Mouse (Mus musculus) stomach, embryonic 16.5 days (tissue): ENCODE measurements around the gene Il20rb. TPM values are rescaled to one million over a fixed set of nuclear protein-coding genes. Genes with fewer than 3 reads are reported as not detected.

ENCODE experiments used
- ATAC-seq: fragments of 200-750 bp; cut with Nextera tagmentation; 2 replicates; pipeline ENCODE4 v1.8.0; 2017; ENCODE audit warnings: moderate number of reproducible peaks, moderate TSS enrichment; ENCODE audit not compliant: insufficient read depth, low FRiP score
- H3K27ac ChIP-seq: fragments of 300-500 bp; sonication (generic); 2 replicates; pipeline ENCODE4 v1.5.1; 2014; ENCODE audit warnings: low read length
- H3K27me3 ChIP-seq: fragments of 300-500 bp; sonication (generic); 2 replicates; pipeline ENCODE4 v1.6.1; 2014; ENCODE audit warnings: low read length, control low read depth, mixed read lengths; ENCODE audit not compliant: control insufficient read depth, insufficient read depth
- H3K36me3 ChIP-seq: fragments of 300-500 bp; sonication (generic); 2 replicates; pipeline ENCODE4 v1.6.1; 2014; ENCODE audit warnings: low read length; ENCODE audit not compliant: control insufficient read depth, insufficient read depth
- H3K4me1 ChIP-seq: fragments of 300-500 bp; sonication (generic); 2 replicates; pipeline ENCODE4 v1.6.1; 2014; ENCODE audit warnings: low read length, control low read depth, mixed read lengths; ENCODE audit not compliant: control insufficient read depth, insufficient read depth
- H3K4me2 ChIP-seq: fragments of 300-500 bp; sonication (generic); 2 replicates; pipeline ENCODE4 v1.6.1; 2014; ENCODE audit warnings: low read depth, low read length, mixed read lengths
- H3K4me3 ChIP-seq: fragments of 300-500 bp; sonication (generic); replicated peaks from 2 replicates; pipeline ENCODE4 v1.5.1; 2014; ENCODE audit warnings: mild to moderate bottlenecking, low read length
- H3K9ac ChIP-seq: fragments of 300-500 bp; sonication (generic); 2 replicates; pipeline ENCODE4 v1.6.1; 2014; ENCODE audit warnings: low read length
- H3K9me3 ChIP-seq: fragments of 300-500 bp; sonication (generic); replicated peaks from 2 replicates; pipeline ENCODE4 v1.6.1; 2016; ENCODE audit warnings: low read length, control low read depth; ENCODE audit not compliant: control insufficient read depth
- WGBS: fragments of 180-500 bp; shearing (Covaris S2); extraction: QIAGEN DNeasy Blood & Tissue Kit; methylation state at CpG from one replicate; pipeline ENCODE4 v1.1.7; 2014; 5-methylcytosine and 5-hydroxymethylcytosine counted together
- polyA plus RNA-seq: library from polyadenylated mRNA; unstranded; fragments of >200 nt; fragmentation: Nextera tagmentation; extraction: Ambion mirVana; gene quantifications from 2 replicates; pipeline ENCODE4 v1.2.1, GENCODE M21; 2015

Il20rb gene
- polyA plus RNA-seq, 1 experiment from 2014 or later: 1.1 TPM

DNA sequence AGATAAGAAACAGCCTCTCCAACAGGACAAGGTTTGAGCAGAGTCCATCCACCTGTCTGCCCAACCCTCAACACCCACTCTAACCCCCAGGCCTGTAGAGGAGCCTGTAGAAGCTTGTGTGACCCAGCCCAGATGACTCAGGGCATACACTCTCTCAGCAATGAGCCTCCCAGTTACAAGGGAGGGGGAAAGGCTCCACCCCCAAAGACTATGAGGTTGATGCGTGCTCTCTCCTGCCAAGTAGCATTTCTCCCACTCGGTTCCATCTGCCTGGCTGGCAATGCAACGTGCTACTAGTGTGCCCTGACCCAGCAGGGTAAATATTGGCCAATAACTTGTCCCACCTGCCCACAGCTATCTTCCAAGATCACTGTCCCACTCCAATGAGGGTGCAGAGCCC is 19.8 kb downstream of the Il20rb start:
- no peak overlapping the region for H3K4me2 ChIP-seq
- H3K4me3 ChIP-seq: no peak overlapping the region
- no peaks in the 10 kb centered on the region for H3K27me3 ChIP-seq
- peak overlapping the region; percentile 17; the same call in 1 of the 2 replicates for H3K27ac ChIP-seq
- peaks cover 7% of the 10 kb centered on the region; the same call in 1 of the 2 replicates for H3K4me1 ChIP-seq
- no peak overlapping the region for H3K9ac ChIP-seq
- no peaks in the 10 kb centered on the region for H3K36me3 ChIP-seq
- no peaks in the 10 kb centered on the region for H3K9me3 ChIP-seq
- 51% methylated on average over 3 of the region's 3 CpGs for WGBS
- peak; percentile 73 for ATAC-seq

DNA sequence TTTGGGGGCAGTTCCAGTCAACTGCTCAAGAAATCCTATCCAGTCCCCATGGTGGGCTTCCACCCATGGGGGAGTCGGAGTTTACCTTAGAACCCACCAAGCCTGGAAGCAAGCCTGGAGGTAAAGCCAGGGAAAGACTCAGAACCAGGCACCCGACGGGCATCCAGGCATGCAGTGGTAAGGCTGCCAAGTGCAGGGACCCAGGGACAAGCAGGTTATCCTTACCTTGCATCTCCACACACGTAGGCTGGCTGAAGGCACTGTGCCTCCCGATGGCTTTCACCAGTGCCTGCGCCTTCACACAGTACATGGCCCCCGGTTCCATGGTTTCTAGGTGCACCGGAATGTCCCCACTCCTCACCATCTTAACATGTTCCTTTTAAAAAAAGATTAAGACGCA is 20.6 kb downstream of the Il20rb start:
- Histone ChIP-seq H3K4me3 (no peak overlapping the region), H3K4me1 (peaks cover 6% of the 10 kb centered on the region; the same call in 1 of the 2 replicates), H3K27me3 (no peaks in the 10 kb centered on the region), H3K9me3 (no peaks in the 10 kb centered on the region), H3K9ac (no peak overlapping the region), H3K36me3 (no peaks in the 10 kb centered on the region), H3K4me2 (no peak overlapping the region), H3K27ac (no peak overlapping the region)
- WGBS: 90% methylated on average over 9 of the region's 9 CpGs
- no peak for ATAC-seq

DNA sequence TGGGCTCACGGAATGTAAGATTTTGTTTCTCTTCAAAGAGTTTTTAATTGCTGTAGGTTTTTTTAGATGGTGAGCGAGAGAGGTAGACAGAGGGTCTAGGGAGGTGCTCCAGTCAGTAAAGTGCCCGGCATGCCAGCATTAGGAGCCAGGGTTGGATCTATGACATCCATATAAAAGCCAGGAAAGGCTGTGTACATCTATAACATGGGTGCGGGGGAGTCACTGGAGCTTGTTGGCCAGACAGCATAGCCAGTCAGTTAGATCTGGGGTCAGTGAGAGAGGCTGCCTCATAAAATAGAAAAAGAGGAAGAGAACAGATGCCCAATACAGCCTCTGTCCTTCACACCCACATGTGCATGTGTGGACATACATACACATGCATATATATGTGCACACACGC is 21.2 kb downstream of the Il20rb start:
- Histone ChIP-seq H3K27ac (no peak overlapping the region), H3K27me3 (no peaks in the 10 kb centered on the region), H3K4me1 (peaks cover 3% of the 10 kb centered on the region; the same call in 1 of the 2 replicates), H3K4me3 (no peak overlapping the region), H3K9me3 (no peaks in the 10 kb centered on the region), H3K4me2 (no peak overlapping the region), H3K36me3 (no peaks in the 10 kb centered on the region), H3K9ac (no peak overlapping the region)
- no peak for ATAC-seq
- 91% methylated on average over 5 of the region's 5 CpGs for WGBS

GRCm38 (mm10) chr9:100463771-100464170 is 22.8 kb downstream of the Il20rb start:
- 69% methylated on average over 2 of the region's 2 CpGs for WGBS
- no peak overlapping the region for H3K27ac ChIP-seq
- H3K9me3 ChIP-seq: no peaks in the 10 kb centered on the region
- H3K27me3 ChIP-seq: no peaks in the 10 kb centered on the region
- no peak overlapping the region for H3K4me2 ChIP-seq
- no peak for ATAC-seq
- no peak overlapping the region for H3K4me3 ChIP-seq
- H3K9ac ChIP-seq: no peak overlapping the region
- no peaks in the 10 kb centered on the region for H3K36me3 ChIP-seq
- peaks cover 3% of the 10 kb centered on the region; the same call in 1 of the 2 replicates for H3K4me1 ChIP-seq

DNA sequence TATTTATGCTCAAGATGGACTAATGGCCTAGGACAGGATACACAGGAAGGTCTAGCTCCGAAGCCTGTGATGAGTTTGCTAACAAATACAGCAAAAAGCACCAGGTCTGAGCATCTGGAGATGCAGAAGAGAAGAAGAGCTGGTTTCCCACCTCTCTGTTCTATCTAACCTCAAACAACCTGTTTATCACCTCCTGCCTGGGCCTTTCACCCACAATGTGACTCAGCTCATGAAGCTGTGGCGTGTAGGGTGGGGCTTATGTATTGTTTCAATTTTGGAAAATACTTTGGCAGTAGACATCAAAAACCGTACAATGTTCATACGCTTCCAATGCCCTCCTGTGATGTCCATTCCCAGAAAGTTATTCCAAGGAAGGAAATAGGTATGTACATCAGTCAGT is 24.5 kb downstream of the Il20rb start:
- ATAC-seq: no peak
- Histone ChIP-seq H3K4me3 (no peak overlapping the region), H3K36me3 (no peaks in the 10 kb centered on the region), H3K4me1 (peaks cover 3% of the 10 kb centered on the region; the same call in 1 of the 2 replicates), H3K27ac (no peak overlapping the region), H3K9ac (no peak overlapping the region), H3K27me3 (no peaks in the 10 kb centered on the region), H3K9me3 (no peaks in the 10 kb centered on the region), H3K4me2 (no peak overlapping the region)
- WGBS: 86% methylated on average over 4 of the region's 4 CpGs

- H3K4me2 ChIP-seq: no peak overlapping the region
- no peak overlapping the region for H3K4me3 ChIP-seq
- no peak overlapping the region for H3K9ac ChIP-seq
- H3K36me3 ChIP-seq: no peaks in the 10 kb centered on the region
- ATAC-seq: no peak
- no peaks in the 10 kb centered on the region for H3K9me3 ChIP-seq
- no peaks in the 10 kb centered on the region for H3K4me1 ChIP-seq
- no peak overlapping the region for H3K27ac ChIP-seq
- H3K27me3 ChIP-seq: no peaks in the 10 kb centered on the region
- WGBS: 78% methylated on average over 9 of the region's 9 CpGs
Measured at GRCm38 (mm10) chr9:100461671-100462070, 24.9 kb downstream of the Il20rb start.

DNA sequence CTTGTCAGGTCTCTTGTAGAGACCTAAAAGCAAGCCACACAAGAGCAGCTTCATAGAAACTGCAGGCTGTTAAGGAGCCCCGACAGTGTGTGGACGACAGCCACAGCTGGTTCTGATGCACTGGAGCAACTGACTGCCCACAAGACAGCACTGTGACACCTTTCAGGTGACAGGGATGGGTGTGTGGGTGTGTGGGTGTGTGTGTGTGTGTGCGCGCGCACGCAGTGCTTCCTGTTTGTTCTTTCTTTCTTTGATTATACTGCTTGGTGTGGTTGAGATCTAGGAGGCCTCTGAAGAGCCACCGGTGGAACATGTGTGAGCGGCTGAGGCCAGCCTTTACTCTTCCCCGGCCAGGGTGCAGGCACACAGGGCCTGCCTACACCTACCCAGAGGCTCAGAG is 26.4 kb downstream of the Il20rb start:
- H3K9me3 ChIP-seq: no peaks in the 10 kb centered on the region
- no peak overlapping the region for H3K4me3 ChIP-seq
- no peak for ATAC-seq
- no peak overlapping the region for H3K4me2 ChIP-seq
- no peaks in the 10 kb centered on the region for H3K4me1 ChIP-seq
- no peak overlapping the region for H3K9ac ChIP-seq
- H3K27ac ChIP-seq: no peak overlapping the region
- WGBS: 93% methylated on average over 9 of the region's 9 CpGs
- H3K27me3 ChIP-seq: no peaks in the 10 kb centered on the region
- no peaks in the 10 kb centered on the region for H3K36me3 ChIP-seq

DNA sequence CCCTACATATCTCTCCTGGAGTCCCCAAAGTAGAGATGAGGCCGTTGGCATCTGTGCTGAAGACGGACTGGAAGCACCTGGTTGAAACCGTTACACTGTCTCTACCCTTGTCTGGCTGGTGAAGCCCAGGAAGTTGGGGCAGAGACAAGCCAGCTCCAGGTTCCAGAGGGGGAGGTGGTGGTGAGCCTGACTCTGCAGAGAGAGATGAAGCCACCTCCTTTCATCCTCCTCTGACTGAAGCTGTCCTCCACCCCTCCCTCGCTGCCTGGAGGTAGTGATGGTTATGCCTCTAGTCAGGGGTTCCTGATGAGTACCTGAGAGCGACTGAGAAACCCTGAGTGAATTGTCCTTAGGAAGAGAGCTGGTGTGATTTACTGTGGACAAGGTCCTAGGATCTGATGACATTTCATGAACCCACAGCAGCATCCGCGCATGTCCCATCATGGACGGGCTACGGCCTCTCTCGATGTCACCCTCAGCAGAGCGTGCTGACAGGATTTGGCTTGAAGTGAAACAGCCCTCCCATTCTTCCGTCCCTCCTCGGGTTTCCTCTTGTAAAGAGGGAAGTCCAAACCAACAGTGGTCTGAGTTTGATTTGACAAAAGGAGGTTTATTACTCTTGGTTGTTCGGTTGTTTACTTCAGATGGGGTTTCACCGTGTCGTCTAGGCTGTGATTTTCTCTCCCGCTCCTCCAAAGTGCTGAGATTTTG is 28.5 kb downstream of the Il20rb start:
- 78% methylated on average over 17 of the region's 17 CpGs for WGBS
- H3K9me3 ChIP-seq: no peaks in the 10 kb centered on the region
- no peaks in the 10 kb centered on the region for H3K27me3 ChIP-seq

GRCm38 (mm10) chr9:100454664-100454993 is 32.0 kb downstream of the Il20rb start:
- Histone ChIP-seq H3K9me3 (no peaks in the 10 kb centered on the region), H3K4me2 (peak overlapping the region; percentile 86), H3K4me1 (no peaks in the 10 kb centered on the region; the same call in none of the 2 replicates), H3K36me3 (no peaks in the 10 kb centered on the region), H3K27me3 (no peaks in the 10 kb centered on the region), H3K27ac (no peak overlapping the region), H3K4me3 (peak overlapping the region; percentile 54), H3K9ac (peak overlapping the region; percentile 70)
- WGBS: 18% methylated on average over 9 of the region's 9 CpGs
- peak; percentile 27; the same call in 1 of the 2 replicates for ATAC-seq

More for the DNA sequence above, 28.5 kb downstream of the Il20rb start:
- no peaks in the 10 kb centered on the region for H3K36me3 ChIP-seq
- H3K4me2 ChIP-seq: no peak overlapping the region
- no peak overlapping the region for H3K27ac ChIP-seq
- no peaks in the 10 kb centered on the region; the same call in none of the 2 replicates for H3K4me1 ChIP-seq
- ATAC-seq: no peak
- no peak overlapping the region for H3K4me3 ChIP-seq
- H3K9ac ChIP-seq: no peak overlapping the region
